Mouse (Mus musculus): ENCODE data around the gene Pxmp4. TPM values are rescaled to one million over a fixed set of nuclear protein-coding genes. Genes with fewer than 3 reads are reported as not detected.

Gene Pxmp4
- total and polyA plus RNA-seq, 2 experiments from 2014 or later, result 40.0 to 97.5 TPM

DNA sequence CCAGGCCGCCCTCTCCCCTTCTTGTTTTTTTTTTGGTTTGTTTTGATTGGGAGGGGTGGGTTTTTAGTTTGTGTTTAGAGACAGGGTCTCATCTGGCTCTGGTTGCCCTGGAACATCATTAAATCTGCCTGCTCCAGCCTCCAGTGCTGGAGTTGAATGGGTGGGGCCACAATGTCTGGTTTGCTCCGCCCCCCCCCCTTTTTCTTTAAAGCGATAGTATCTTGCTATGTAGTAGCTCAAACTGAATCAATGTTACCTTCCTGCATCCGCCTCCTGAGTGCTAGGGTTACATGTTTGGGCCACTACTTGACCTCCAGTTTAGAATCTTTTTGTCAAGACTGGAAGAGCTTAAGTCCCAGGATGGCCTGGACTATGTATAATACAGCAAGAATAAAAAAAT lies 32.2 kb downstream of the Pxmp4 start:
- TF ChIP-seq CTCF (IDR thresholded peaks at IDR 0.05; ENCODE audit: low read depth) (no peak), EP300 (IDR thresholded peaks at IDR 0.05; ENCODE audit: low read depth) (no peak)
- Histone ChIP-seq H3K9me3 (replicated peaks; ENCODE audit: control insufficient read depth, low read length) (no peaks in the 10 kb centered on the region), H3K4me2 (ENCODE audit: low read depth, low read length) (no peak overlapping the region), H3K4me1 (ENCODE audit: control insufficient read depth, insufficient read depth) (peaks cover 21% of the 10 kb centered on the region; the same call in 1 of the 2 replicates), H3K27me3 (ENCODE audit: control insufficient read depth, insufficient read depth, low read length) (no peaks in the 10 kb centered on the region), H3K4me3 (ENCODE audit: low read depth, low read length) (no peak overlapping the region), H3K36me3 (replicated peaks; ENCODE audit: control insufficient read depth, insufficient read depth, low read length) (no peaks in the 10 kb centered on the region), H3K27ac (ENCODE audit: low read depth) (no peak overlapping the region), H3K9ac (replicated peaks; ENCODE audit: low read depth, low read length) (no peak overlapping the region)
- DNase-seq (ENCODE audit: low spot score) (no peak), ATAC-seq (ENCODE audit: insufficient read depth, low read depth) (no peak)
- WGBS, result 89% methylated on average over 4 of the region's 4 CpGs

DNA sequence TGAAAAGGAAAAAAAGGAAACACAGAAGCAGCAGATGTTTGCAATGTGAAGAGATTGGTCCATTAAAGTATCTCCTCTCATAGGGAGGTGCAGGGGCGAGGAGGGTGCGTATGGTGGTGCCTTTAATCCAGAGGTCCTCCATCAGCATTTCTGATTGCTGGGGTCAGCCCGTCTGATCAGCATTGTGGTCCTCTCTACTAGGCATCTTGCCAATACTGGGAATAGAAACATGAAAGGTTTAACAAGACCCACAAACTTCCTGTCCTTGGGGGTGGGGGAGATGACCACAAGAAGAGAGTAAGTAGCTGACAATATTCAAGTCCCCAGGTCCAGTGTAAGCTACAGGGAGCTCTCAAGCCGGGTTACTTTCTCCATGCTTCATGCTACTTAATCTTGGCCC lies 32.8 kb downstream of the Pxmp4 start:
- TF ChIP-seq CTCF (IDR thresholded peaks at IDR 0.05; ENCODE audit: low read depth) (no peak), EP300 (IDR thresholded peaks at IDR 0.05; ENCODE audit: low read depth) (no peak)
- Histone ChIP-seq H3K27ac (ENCODE audit: low read depth) (no peak overlapping the region), H3K4me2 (ENCODE audit: low read depth, low read length) (peak overlapping the region; percentile 98; the same call in 1 of the 2 replicates), H3K4me3 (ENCODE audit: low read depth, low read length) (no peak overlapping the region), H3K9me3 (replicated peaks; ENCODE audit: control insufficient read depth, low read length) (no peaks in the 10 kb centered on the region), H3K4me1 (ENCODE audit: control insufficient read depth, insufficient read depth) (peaks cover 21% of the 10 kb centered on the region; the same call in 1 of the 2 replicates), H3K9ac (replicated peaks; ENCODE audit: low read depth, low read length) (no peak overlapping the region), H3K27me3 (ENCODE audit: control insufficient read depth, insufficient read depth, low read length) (no peaks in the 10 kb centered on the region), H3K36me3 (replicated peaks; ENCODE audit: control insufficient read depth, insufficient read depth, low read length) (no peaks in the 10 kb centered on the region)
- no peak for DNase-seq (ENCODE audit: low spot score)
- 48% methylated on average over 4 of the region's 4 CpGs for WGBS
- ATAC-seq (ENCODE audit: insufficient read depth, low read depth), result no peak

DNA sequence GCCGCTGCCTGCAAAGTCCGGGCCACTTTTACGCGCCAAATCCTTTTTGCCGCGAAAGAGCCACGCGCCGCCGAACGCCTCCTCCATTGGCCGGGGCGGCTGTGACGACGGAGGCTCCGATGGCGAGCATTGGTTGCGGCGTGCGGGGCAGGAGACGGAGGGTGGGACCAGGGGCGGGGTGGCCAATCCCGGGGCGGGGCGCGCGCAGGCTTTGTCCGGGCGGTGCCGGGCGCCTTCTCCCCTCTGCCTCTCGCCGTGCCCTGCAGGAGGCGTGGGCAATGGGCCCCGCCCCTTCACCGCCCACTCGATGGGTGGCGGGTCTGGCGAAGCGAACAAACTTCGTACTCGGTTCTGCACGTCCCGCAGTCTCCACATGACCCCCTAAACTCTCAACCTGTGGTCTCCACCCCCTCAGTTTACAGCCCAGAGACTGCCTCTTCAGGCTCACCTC lies 33.6 kb downstream of the Pxmp4 start, which contains the start of gene E2f1:
Gene E2f1 (minus strand): TSS at position 57 of the 451 bp plus-strand sequence.
- Histone ChIP-seq H3K4me1 (ENCODE audit: control insufficient read depth, insufficient read depth) (peaks cover 21% of the 10 kb centered on the region; the same call in 1 of the 2 replicates), H3K27me3 (ENCODE audit: control insufficient read depth, insufficient read depth, low read length) (no peaks in the 10 kb centered on the region), H3K9me3 (replicated peaks; ENCODE audit: control insufficient read depth, low read length) (no peaks in the 10 kb centered on the region), H3K4me2 (ENCODE audit: low read depth, low read length) (peak within 1 kb of the TSS; percentile 98), H3K27ac (ENCODE audit: low read depth) (peak within 1 kb of the TSS; percentile 82), H3K9ac (replicated peaks; ENCODE audit: low read depth, low read length) (peak within 1 kb of the TSS; percentile 66), H3K36me3 (replicated peaks; ENCODE audit: control insufficient read depth, insufficient read depth, low read length) (no peaks in the 10 kb centered on the region), H3K4me3 (ENCODE audit: low read depth, low read length) (peak within 1 kb of the TSS; percentile 82)
- WGBS, result 0% methylated on average over 24 of the region's 44 CpGs
- DNase-seq (ENCODE audit: low spot score) (peak; percentile 95), ATAC-seq (ENCODE audit: insufficient read depth, low read depth) (peak; percentile 98)
- no peak for TF ChIP-seq EP300 (IDR thresholded peaks at IDR 0.05; ENCODE audit: low read depth)
- TF ChIP-seq CTCF (IDR thresholded peaks at IDR 0.05; ENCODE audit: low read depth), result no peak; the same call in 1 of the 2 replicates

DNA sequence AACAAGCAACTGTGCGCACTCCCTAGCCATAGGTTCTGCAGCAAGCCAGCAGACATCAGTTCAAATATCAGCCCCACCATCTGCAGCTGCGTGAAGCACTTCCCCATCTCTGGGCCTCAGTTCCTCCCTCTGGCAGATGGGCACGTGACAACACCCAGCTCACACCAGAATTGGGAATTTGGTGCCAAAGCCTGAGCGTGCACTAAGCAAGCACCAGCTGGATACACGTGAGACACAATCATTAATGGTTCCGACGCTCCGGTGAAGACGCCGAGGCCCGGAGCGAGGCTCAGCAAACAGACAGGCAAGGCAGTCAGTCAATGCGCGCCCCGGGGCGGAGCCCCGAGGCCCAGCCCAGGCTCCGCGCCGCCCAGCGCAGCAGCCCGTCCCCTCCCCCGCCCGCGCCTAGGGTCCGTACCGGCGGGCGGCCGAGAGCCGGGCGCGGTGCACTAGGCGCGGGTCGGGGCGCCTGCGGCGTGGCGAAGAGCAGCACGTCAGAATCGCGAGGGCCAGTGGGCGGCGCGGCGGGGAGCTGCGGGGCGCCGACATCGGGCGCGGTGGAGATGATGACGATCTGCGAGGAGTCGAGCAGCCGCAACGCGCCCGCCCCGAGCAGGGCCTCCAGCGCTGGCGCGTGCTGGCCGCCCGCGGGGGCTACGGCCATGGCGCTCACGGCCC lies 34.3 kb downstream of the Pxmp4 start:
- Histone ChIP-seq H3K4me3 (ENCODE audit: low read depth, low read length) (peak overlapping the region; percentile 82), H3K27ac (ENCODE audit: low read depth) (peak overlapping the region; percentile 82), H3K4me2 (ENCODE audit: low read depth, low read length) (peak overlapping the region; percentile 98), H3K4me1 (ENCODE audit: control insufficient read depth, insufficient read depth) (peaks cover 21% of the 10 kb centered on the region; the same call in 1 of the 2 replicates), H3K27me3 (ENCODE audit: control insufficient read depth, insufficient read depth, low read length) (no peaks in the 10 kb centered on the region), H3K9ac (replicated peaks; ENCODE audit: low read depth, low read length) (peak overlapping the region; percentile 66), H3K9me3 (replicated peaks; ENCODE audit: control insufficient read depth, low read length) (no peaks in the 10 kb centered on the region), H3K36me3 (replicated peaks; ENCODE audit: control insufficient read depth, insufficient read depth, low read length) (no peaks in the 10 kb centered on the region)
- no peak for TF ChIP-seq CTCF (IDR thresholded peaks at IDR 0.05; ENCODE audit: low read depth)
- TF ChIP-seq EP300 (IDR thresholded peaks at IDR 0.05; ENCODE audit: low read depth), result no peak
- under 1% methylated on average over 44 of the region's 70 CpGs for WGBS
- peak; percentile 61 for ATAC-seq (ENCODE audit: insufficient read depth, low read depth)
- no peak for DNase-seq (ENCODE audit: low spot score)

DNA sequence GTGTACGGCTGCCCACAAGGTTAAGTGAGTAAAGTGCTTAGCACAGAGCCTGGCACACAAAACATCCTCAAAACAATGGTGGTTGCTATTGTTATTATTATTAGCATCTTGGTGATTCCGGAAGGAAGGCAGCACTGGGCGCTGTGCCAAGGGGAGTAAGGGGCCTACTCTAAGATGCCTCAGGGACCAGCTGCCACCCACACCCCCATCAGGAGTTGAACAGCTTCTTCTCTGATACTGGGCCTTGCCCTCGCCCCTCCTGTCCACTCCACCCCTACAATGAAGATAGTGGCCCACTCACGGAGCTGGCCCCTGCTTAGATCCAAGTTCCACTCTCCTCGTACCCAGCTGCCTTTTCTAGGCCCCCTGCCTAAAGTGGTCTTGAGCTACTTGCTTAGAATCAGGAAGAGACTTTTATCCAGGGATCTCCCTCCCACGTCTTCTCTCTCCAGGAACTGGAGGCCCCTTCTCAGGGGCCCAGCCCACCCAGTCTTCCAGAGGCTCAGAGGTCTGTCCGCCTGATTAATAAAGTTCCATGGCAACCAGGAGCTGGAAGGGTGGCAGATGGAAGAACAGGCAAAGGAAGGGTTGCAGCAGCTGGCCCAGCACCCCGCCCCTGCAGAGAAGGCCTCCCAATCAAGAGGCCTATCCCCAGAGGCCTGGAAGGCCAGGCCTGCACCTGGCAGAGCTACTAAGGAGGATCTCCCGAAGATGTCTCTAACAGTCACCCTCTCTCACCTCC lies 35.0 kb downstream of the Pxmp4 start:
- WGBS, result 27% methylated on average over 10 of the region's 10 CpGs

More for the DNA sequence above, 35.0 kb downstream of the Pxmp4 start:
- ATAC-seq (ENCODE audit: insufficient read depth, low read depth), result no peak
- Histone ChIP-seq H3K27ac (ENCODE audit: low read depth) (peak overlapping the region; percentile 82), H3K9ac (replicated peaks; ENCODE audit: low read depth, low read length) (peak overlapping the region; percentile 66; the same call in 1 of the 2 replicates), H3K9me3 (replicated peaks; ENCODE audit: control insufficient read depth, low read length) (no peaks in the 10 kb centered on the region), H3K27me3 (ENCODE audit: control insufficient read depth, insufficient read depth, low read length) (no peaks in the 10 kb centered on the region), H3K4me2 (ENCODE audit: low read depth, low read length) (peak overlapping the region; percentile 98), H3K4me1 (ENCODE audit: control insufficient read depth, insufficient read depth) (peaks cover 21% of the 10 kb centered on the region; the same call in 1 of the 2 replicates), H3K36me3 (replicated peaks; ENCODE audit: control insufficient read depth, insufficient read depth, low read length) (0 out of 2 replicates have a peak, but pooled peaks cover 3% of the 10 kb centered on the region), H3K4me3 (ENCODE audit: low read depth, low read length) (peak overlapping the region; percentile 82)
- TF ChIP-seq EP300 (IDR thresholded peaks at IDR 0.05; ENCODE audit: low read depth), result no peak
- TF ChIP-seq CTCF (IDR thresholded peaks at IDR 0.05; ENCODE audit: low read depth), result no peak
- no peak for DNase-seq (ENCODE audit: low spot score)
